Mouse (Mus musculus) stomach, postnatal 0 days (tissue): ENCODE data around the gene Sipa1l1.

Experiments used
- CTCF ChIP-seq: IDR thresholded peaks from 2 replicates; pipeline ENCODE4 v1.5.1; 2016; ENCODE audit warnings: antibody characterized with exemption, low read depth, mild to moderate bottlenecking, moderate library complexity
- EP300 ChIP-seq: optimal IDR thresholded peaks from 2 replicates; pipeline ENCODE3; 2016; ENCODE audit warnings: antibody characterized with exemption

DNA sequence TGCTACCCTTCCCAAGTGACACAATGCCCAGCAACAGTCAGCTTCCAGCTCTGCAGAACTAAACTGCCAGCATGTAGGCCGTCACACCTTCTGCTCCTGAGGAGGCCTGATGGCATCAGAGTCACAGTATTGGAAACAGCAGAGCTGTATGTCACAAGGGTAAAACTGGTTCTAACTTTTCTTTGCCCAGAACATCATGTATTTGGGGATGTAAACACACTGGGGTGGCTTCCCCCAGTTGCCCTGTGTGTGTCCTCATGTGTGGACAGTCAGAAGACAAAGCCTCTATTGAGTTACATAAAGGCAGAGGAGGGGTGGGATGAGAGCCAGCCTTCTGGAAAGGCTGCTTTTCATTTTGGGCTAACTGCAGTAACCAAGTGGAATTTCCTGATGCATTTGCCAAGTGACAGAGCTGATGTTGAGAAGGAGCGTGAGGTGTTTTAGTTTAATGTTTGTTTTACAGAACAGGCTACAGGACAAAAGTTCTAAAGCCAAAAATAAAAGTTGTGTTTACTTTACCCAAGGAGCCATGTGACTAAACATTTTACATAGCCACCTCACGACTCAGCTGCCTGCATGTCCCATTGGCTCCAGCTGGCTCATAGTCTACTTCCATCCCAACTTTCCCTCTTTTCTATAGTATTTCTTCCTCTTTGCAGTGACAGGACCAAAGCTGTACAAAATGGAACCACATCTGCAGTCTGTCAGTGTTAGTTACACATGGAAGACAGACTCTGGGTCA is 243.3 kb downstream of the Sipa1l1 start:
- TF ChIP-seq CTCF, result no peak
- TF ChIP-seq EP300, result no peak
